Mouse (Mus musculus): ENCODE measurements around the gene Tmem52b.

DNA sequence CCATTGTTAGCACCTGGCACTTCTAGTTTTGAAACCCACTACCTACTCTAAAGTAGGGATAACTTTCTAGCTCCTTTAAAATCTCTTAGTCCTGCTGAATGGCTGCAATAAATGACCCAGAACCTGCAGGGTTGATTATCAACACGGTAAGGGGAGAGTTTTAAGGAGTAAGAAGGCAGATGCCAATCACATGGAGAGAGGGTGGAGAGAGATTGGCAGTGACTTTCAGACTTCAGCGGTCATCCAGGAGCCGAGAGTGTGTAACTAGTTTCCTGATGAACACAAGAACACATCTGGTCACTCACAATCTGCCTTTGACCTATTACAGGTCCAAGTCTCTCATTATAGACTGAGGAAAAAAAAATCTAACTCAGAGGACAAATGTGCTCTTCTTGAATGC is at the start of gene Tmem52b:
- TF ChIP-seq USF2 (conservative IDR thresholded peaks at IDR 0.05; ENCODE audit: low read depth, low read length) (no peak), UBTF (IDR thresholded peaks at IDR 0.05; ENCODE audit: low read depth, low read length) (no peak), CTCF (conservative IDR thresholded peaks at IDR 0.05 in 1 of 2, IDR thresholded peaks at IDR 0.05 in 1 of 2; ENCODE audit: low read depth in 2 of 2, low read length in 2 of 2) (no peak), POLR2A (IDR thresholded peaks at IDR 0.05; ENCODE audit: low read depth, low read length) (no peak), E2F4 (IDR thresholded peaks at IDR 0.05; ENCODE audit: insufficient replicate concordance, low read depth, low read length) (no peak), NELFE (IDR thresholded peaks at IDR 0.05; ENCODE audit: low read depth, low read length) (no peak), GABPA (IDR thresholded peaks at IDR 0.05; ENCODE audit: insufficient replicate concordance, low read depth, low read length) (no peak), ELF1 (IDR thresholded peaks at IDR 0.05; ENCODE audit: low read depth, low read length) (no peak), ETS1 (conservative IDR thresholded peaks at IDR 0.05; ENCODE audit: low read depth, low read length) (no peak), TCF12 (IDR thresholded peaks at IDR 0.05; ENCODE audit: low read depth, low read length) (no peak), MEF2A (IDR thresholded peaks at IDR 0.05; ENCODE audit: borderline replicate concordance, low read depth, low read length) (no peak), HCFC1 (IDR thresholded peaks at IDR 0.05; ENCODE audit: low read depth, low read length) (no peak)

Data from CH12.LX (cell line).